Mouse (Mus musculus) myocyte (in vitro differentiated cells): ENCODE measurements at regions not wholly inside any gene's neighbourhood (a gene's known extent, or its start where the extent isn't known, plus 50 kb on each side); places are given as distances from the start of the nearest gene placed in this dataset.

Experiments
- CEBPB ChIP-seq: IDR thresholded peaks from 2 replicates; pipeline ENCODE4 v1.6.1; 2011; ENCODE audit warnings: mild to moderate bottlenecking, moderate library complexity; ENCODE audit not compliant: poor library complexity, insufficient read depth, severe bottlenecking
- E2F4 ChIP-seq: IDR thresholded peaks from one replicate; pipeline ENCODE4 v1.6.1; 2011; ENCODE audit warnings: mild to moderate bottlenecking, control low read depth, moderate library complexity; ENCODE audit not compliant: insufficient read depth
- MAX ChIP-seq: IDR thresholded peaks from one replicate; pipeline ENCODE4 v1.6.1; 2011; ENCODE audit warnings: low read depth, mild to moderate bottlenecking, control low read depth
- MYOD1 ChIP-seq, 3 experiments: IDR thresholded peaks; one replicate each; pipeline ENCODE4 v1.6.1; 2011; ENCODE audit warnings: control low read depth in 2 of 3, low read depth in 2 of 3, mild to moderate bottlenecking in 2 of 3, moderate library complexity in 1 of 3; ENCODE audit not compliant: insufficient read length in 2 of 3, control insufficient read depth in 1 of 3
- POLR2A ChIP-seq: IDR thresholded peaks from one replicate; pipeline ENCODE4 v1.6.1; 2011; ENCODE audit warnings: low read depth, mild to moderate bottlenecking, control low read depth, moderate library complexity; ENCODE audit not compliant: insufficient read length
- POLR2AphosphoS2 ChIP-seq: IDR thresholded peaks from one replicate; pipeline ENCODE4 v1.6.1; 2011; ENCODE audit warnings: low read depth, control low read depth; ENCODE audit not compliant: insufficient read length
- REST ChIP-seq: IDR thresholded peaks from one replicate; pipeline ENCODE4 v1.6.1; 2011; ENCODE audit warnings: mild to moderate bottlenecking, control low read depth, moderate library complexity; ENCODE audit not compliant: insufficient read depth, insufficient read length
- TCF12 ChIP-seq: IDR thresholded peaks from one replicate; pipeline ENCODE4 v1.6.1; 2011; ENCODE audit warnings: mild to moderate bottlenecking, control low read depth; ENCODE audit not compliant: poor library complexity, insufficient read depth, severe bottlenecking
- TCF3 ChIP-seq: IDR thresholded peaks from one replicate; pipeline ENCODE4 v1.6.1; 2011; ENCODE audit warnings: low read depth, control low read depth; ENCODE audit not compliant: insufficient read length
- USF1 ChIP-seq: IDR thresholded peaks from one replicate; pipeline ENCODE4 v1.6.1; 2011; ENCODE audit warnings: low read depth, mild to moderate bottlenecking, control low read depth, moderate library complexity

DNA sequence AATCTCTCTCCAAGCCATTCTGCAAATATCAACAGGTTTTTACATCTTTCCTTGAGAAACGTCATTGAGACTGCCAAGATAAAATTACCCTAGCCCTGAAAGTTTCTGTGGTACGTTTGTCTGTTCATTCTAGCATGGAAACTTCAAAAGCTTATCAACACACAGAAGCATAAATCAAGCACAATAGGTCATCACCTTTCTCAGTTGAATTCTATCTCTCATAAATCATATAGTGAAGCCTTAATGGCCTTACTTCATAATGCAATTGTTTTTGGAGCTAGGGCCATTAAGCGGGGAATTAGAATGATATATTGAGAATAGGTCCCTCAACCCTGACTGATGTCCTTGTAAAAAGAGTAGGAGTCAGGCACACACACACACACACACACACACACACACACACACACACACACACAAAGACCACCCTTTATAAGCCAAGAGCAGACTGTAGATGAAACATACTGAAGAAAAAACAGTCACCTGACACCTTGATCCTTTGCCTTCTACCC, 166.5 kb upstream of the Cenpe start:
- TF ChIP-seq E2F4 (no peak), CEBPB (no peak), POLR2A (no peak), TCF12 (no peak), TCF3 (no peak), USF1 (no peak), POLR2AphosphoS2 (no peak), MYOD1 (IDR thresholded peaks at IDR 0.05; ENCODE audit: control insufficient read depth in 1 of 3, insufficient read length in 2 of 3, low read depth in 2 of 3) (no peak), MAX (no peak), REST (no peak)
